Mouse (Mus musculus) ES-CJ7 (cell line): Measurements from ENCODE around the gene Prcd.
A peak's percentile ranks its signal among the peaks of the same experiment; 100 is the strongest.
"Not testable (repeated sequence)": the region's sequence is repeated elsewhere in the genome, so short reads cannot be mapped to it uniquely, and the experiment has no call there.

ENCODE experiments used
- DNase-seq: peaks from one replicate; pipeline ENCODE4 v3.0.0; 2011; ENCODE audit warnings: low read depth, low spot score

Gene Prcd

GRCm38 (mm10) chr11:116648213-116648921, 5.0 kb upstream of the Prcd start:
- no peak for DNase-seq

- DNase-seq: no peak
Measured at GRCm38 (mm10) chr11:116648976-116649375, 4.4 kb upstream of the Prcd start.

- DNase-seq: no peak
Measured at GRCm38 (mm10) chr11:116649711-116650337, 3.5 kb upstream of the Prcd start.

- DNase-seq: no peak
Measured at GRCm38 (mm10) chr11:116650811-116651210, 2.5 kb upstream of the Prcd start.

GRCm38 (mm10) chr11:116651339-116651738, 2.0 kb upstream of the Prcd start:
- DNase-seq: no peak

- DNase-seq: no peak
Measured at GRCm38 (mm10) chr11:116652330-116653098, 820 bp upstream of the Prcd start.

GRCm38 (mm10) chr11:116653709-116654221, 431 bp downstream of the Prcd start:
- no peak for DNase-seq

GRCm38 (mm10) chr11:116654255-116654821, 1.0 kb downstream of the Prcd start, which contains the start of gene Cygb:
Gene Cygb, minus strand, starts transcription at chr11:116654313.
- no peak for DNase-seq

GRCm38 (mm10) chr11:116656348-116657191, 3.2 kb downstream of the Prcd start:
- DNase-seq: no peak

- DNase-seq: peak; percentile 98
Measured at GRCm38 (mm10) chr11:116657311-116658223, 4.2 kb downstream of the Prcd start.

- DNase-seq: no peak
Measured at GRCm38 (mm10) chr11:116658238-116658637, 4.9 kb downstream of the Prcd start.

GRCm38 (mm10) chr11:116659027-116659621, 5.8 kb downstream of the Prcd start:
- no peak for DNase-seq

- DNase-seq: no peak
Measured at GRCm38 (mm10) chr11:116660181-116660580, 6.8 kb downstream of the Prcd start.

GRCm38 (mm10) chr11:116661291-116661947, 8.1 kb downstream of the Prcd start:
- DNase-seq: no peak

- DNase-seq: no peak
Measured at GRCm38 (mm10) chr11:116661948-116662377, 8.6 kb downstream of the Prcd start.

- DNase-seq: no peak
Measured at GRCm38 (mm10) chr11:116665289-116665688, 12.0 kb downstream of the Prcd start.

GRCm38 (mm10) chr11:116666566-116666965, 13.2 kb downstream of the Prcd start:
- DNase-seq: no peak

- not testable (repeated sequence) for DNase-seq
Measured at GRCm38 (mm10) chr11:116667012-116667411, 13.7 kb downstream of the Prcd start.

- DNase-seq: no peak
Measured at GRCm38 (mm10) chr11:116667930-116668329, 14.6 kb downstream of the Prcd start.
